Mouse (Mus musculus) midbrain, embryonic 12.5 days (tissue): ENCODE measurements around the gene Alkbh7. TPM values are rescaled to one million over a fixed set of nuclear protein-coding genes. Genes with fewer than 3 reads are reported as not detected.

Experiments used
- ATAC-seq: fragments of 200-750 bp; cut with Nextera tagmentation; 2 replicates; pipeline ENCODE4 v1.8.0; 2017; ENCODE audit warnings: low read depth, moderate TSS enrichment, moderate library complexity; ENCODE audit not compliant: low FRiP score
- H3K27ac ChIP-seq: fragments of 300-500 bp; sonication (generic); replicated peaks from 2 replicates; pipeline ENCODE4 v1.5.1; 2016; ENCODE audit warnings: mild to moderate bottlenecking
- H3K27me3 ChIP-seq: fragments of 300-500 bp; sonication (generic); 2 replicates; pipeline ENCODE4 v1.6.1; 2016; ENCODE audit warnings: mild to moderate bottlenecking
- H3K36me3 ChIP-seq: fragments of 300-500 bp; sonication (generic); 2 replicates; pipeline ENCODE4 v1.6.1; 2016
- H3K4me1 ChIP-seq: fragments of 300-500 bp; sonication (generic); 2 replicates; pipeline ENCODE4 v1.6.1; 2016
- H3K4me2 ChIP-seq: fragments of 300-500 bp; sonication (generic); replicated peaks from 2 replicates; pipeline ENCODE4 v1.6.1; 2016; ENCODE audit warnings: mild to moderate bottlenecking, moderate library complexity
- H3K4me3 ChIP-seq: fragments of 300-500 bp; sonication (generic); 2 replicates; pipeline ENCODE4 v1.5.1; 2016; ENCODE audit warnings: mild to moderate bottlenecking
- H3K9ac ChIP-seq: fragments of 300-500 bp; sonication (generic); replicated peaks from 2 replicates; pipeline ENCODE4 v1.6.1; 2016; ENCODE audit warnings: mild to moderate bottlenecking, moderate library complexity
- H3K9me3 ChIP-seq: fragments of 300-500 bp; sonication (generic); 2 replicates; pipeline ENCODE4 v1.6.1; 2016; ENCODE audit warnings: mild to moderate bottlenecking
- WGBS: fragments of 180-500 bp; shearing (Covaris S2); methylation state at CpG from one replicate; pipeline ENCODE4 v1.1.7; 2016; 5-methylcytosine and 5-hydroxymethylcytosine counted together
- polyA plus RNA-seq: library from polyadenylated mRNA; unstranded; fragments of >200 nt; fragmentation: Nextera tagmentation; extraction: Ambion mirVana; gene quantifications from 2 replicates; pipeline ENCODE4 v1.2.1, GENCODE M21; 2016

Alkbh7 gene
- polyA plus RNA-seq, 1 experiment from 2014 or later = 33.7 TPM

- Histone ChIP-seq H3K4me1 (no peaks in the 10 kb centered on the region), H3K27ac (no peak overlapping the region), H3K27me3 (peaks cover 13% of the 10 kb centered on the region; the same call in 1 of the 2 replicates), H3K36me3 (no peaks in the 10 kb centered on the region), H3K9me3 (no peaks in the 10 kb centered on the region), H3K4me3 (no peak overlapping the region), H3K9ac (no peak overlapping the region), H3K4me2 (no peak overlapping the region)
- WGBS = 69% methylated on average over 14 of the region's 14 CpGs
- ATAC-seq = no peak
Measured at GRCm38 (mm10) chr17:56973956-56974707, 23.0 kb upstream of the Alkbh7 start.

GRCm38 (mm10) chr17:56974708-56975240 is 22.4 kb upstream of the Alkbh7 start:
- H3K27me3 ChIP-seq = peaks cover 8% of the 10 kb centered on the region; the same call in 1 of the 2 replicates
- H3K9me3 ChIP-seq = no peaks in the 10 kb centered on the region
- H3K36me3 ChIP-seq = no peaks in the 10 kb centered on the region
- no peak overlapping the region for H3K9ac ChIP-seq
- ATAC-seq = no peak
- H3K27ac ChIP-seq = no peak overlapping the region
- no peak overlapping the region for H3K4me3 ChIP-seq
- H3K4me2 ChIP-seq = no peak overlapping the region
- no peaks in the 10 kb centered on the region for H3K4me1 ChIP-seq
- 81% methylated on average over 5 of the region's 5 CpGs for WGBS

GRCm38 (mm10) chr17:56975391-56975790 is 21.7 kb upstream of the Alkbh7 start:
- no peak overlapping the region for H3K4me2 ChIP-seq
- no peaks in the 10 kb centered on the region for H3K4me1 ChIP-seq
- H3K27ac ChIP-seq = no peak overlapping the region
- peaks cover 4% of the 10 kb centered on the region; the same call in 1 of the 2 replicates for H3K27me3 ChIP-seq
- H3K9me3 ChIP-seq = no peaks in the 10 kb centered on the region
- 77% methylated on average over 3 of the region's 3 CpGs for WGBS
- no peak overlapping the region for H3K9ac ChIP-seq
- ATAC-seq = no peak
- no peaks in the 10 kb centered on the region for H3K36me3 ChIP-seq
- H3K4me3 ChIP-seq = no peak overlapping the region

GRCm38 (mm10) chr17:56976531-56977390 is 20.4 kb upstream of the Alkbh7 start:
- H3K4me1 ChIP-seq = no peaks in the 10 kb centered on the region
- no peak overlapping the region for H3K27ac ChIP-seq
- H3K27me3 ChIP-seq = no peaks in the 10 kb centered on the region
- no peaks in the 10 kb centered on the region for H3K36me3 ChIP-seq
- ATAC-seq = no peak
- WGBS = 82% methylated on average over 8 of the region's 8 CpGs
- H3K9ac ChIP-seq = no peak overlapping the region
- H3K4me2 ChIP-seq = no peak overlapping the region
- H3K4me3 ChIP-seq = no peak overlapping the region
- no peaks in the 10 kb centered on the region for H3K9me3 ChIP-seq

GRCm38 (mm10) chr17:56979524-56979923 is 17.6 kb upstream of the Alkbh7 start:
- H3K4me1 ChIP-seq = no peaks in the 10 kb centered on the region
- H3K36me3 ChIP-seq = no peaks in the 10 kb centered on the region
- no peak overlapping the region for H3K4me3 ChIP-seq
- no peak overlapping the region for H3K27ac ChIP-seq
- H3K27me3 ChIP-seq = no peaks in the 10 kb centered on the region
- no peaks in the 10 kb centered on the region for H3K9me3 ChIP-seq
- no peak for ATAC-seq
- 43% methylated on average over 5 of the region's 8 CpGs for WGBS
- no peak overlapping the region for H3K9ac ChIP-seq
- H3K4me2 ChIP-seq = no peak overlapping the region

- no peak for ATAC-seq
Measured at GRCm38 (mm10) chr17:56981049-56981448, 16.1 kb upstream of the Alkbh7 start.

GRCm38 (mm10) chr17:56982013-56982412 is 15.1 kb upstream of the Alkbh7 start, which contains the start of gene Acer1:
Gene Acer1 (minus strand): TSS chr17:56982126.
- Histone ChIP-seq H3K9ac (no peak within 1 kb of the TSS), H3K9me3 (no peaks in the 10 kb centered on the region), H3K4me2 (no peak within 1 kb of the TSS), H3K4me3 (no peak within 1 kb of the TSS), H3K27ac (no peak within 1 kb of the TSS), H3K36me3 (no peaks in the 10 kb centered on the region), H3K4me1 (no peaks in the 10 kb centered on the region), H3K27me3 (no peaks in the 10 kb centered on the region)
- 75% methylated on average over 5 of the region's 5 CpGs for WGBS
- ATAC-seq = no peak

More at GRCm38 (mm10) chr17:56981049-56981448, 16.1 kb upstream of the Alkbh7 start:
- Histone ChIP-seq H3K4me2 (no peak overlapping the region), H3K4me1 (no peaks in the 10 kb centered on the region), H3K4me3 (no peak overlapping the region), H3K36me3 (no peaks in the 10 kb centered on the region), H3K9me3 (no peaks in the 10 kb centered on the region), H3K9ac (no peak overlapping the region), H3K27me3 (no peaks in the 10 kb centered on the region), H3K27ac (no peak overlapping the region)
- 80% methylated on average over 7 of the region's 7 CpGs for WGBS

GRCm38 (mm10) chr17:56984886-56985285 is 12.3 kb upstream of the Alkbh7 start:
- H3K27me3 ChIP-seq = no peaks in the 10 kb centered on the region
- H3K4me2 ChIP-seq = no peak overlapping the region
- no peaks in the 10 kb centered on the region for H3K9me3 ChIP-seq
- no peaks in the 10 kb centered on the region for H3K4me1 ChIP-seq
- no peaks in the 10 kb centered on the region for H3K36me3 ChIP-seq
- ATAC-seq = no peak
- 83% methylated on average over 9 of the region's 9 CpGs for WGBS
- H3K9ac ChIP-seq = no peak overlapping the region
- no peak overlapping the region for H3K4me3 ChIP-seq
- H3K27ac ChIP-seq = no peak overlapping the region

- Histone ChIP-seq H3K27ac (no peak overlapping the region), H3K4me3 (no peak overlapping the region), H3K4me2 (no peak overlapping the region), H3K9ac (no peak overlapping the region), H3K27me3 (no peaks in the 10 kb centered on the region), H3K4me1 (peaks cover under 1% of the 10 kb centered on the region; the same call in 1 of the 2 replicates), H3K9me3 (no peaks in the 10 kb centered on the region), H3K36me3 (no peaks in the 10 kb centered on the region)
- WGBS = 84% methylated on average over 3 of the region's 3 CpGs
- ATAC-seq = no peak
Measured at GRCm38 (mm10) chr17:56985656-56986055, 11.5 kb upstream of the Alkbh7 start.

GRCm38 (mm10) chr17:56986105-56986805 is 10.9 kb upstream of the Alkbh7 start:
- 93% methylated on average over 3 of the region's 3 CpGs for WGBS
- ATAC-seq = no peak

GRCm38 (mm10) chr17:56988441-56988840 is 8.7 kb upstream of the Alkbh7 start:
- 94% methylated on average over 7 of the region's 7 CpGs for WGBS
- ATAC-seq = no peak
- Histone ChIP-seq H3K27me3 (no peaks in the 10 kb centered on the region), H3K4me3 (no peak overlapping the region), H3K9ac (no peak overlapping the region), H3K4me2 (no peak overlapping the region), H3K27ac (no peak overlapping the region), H3K4me1 (peaks cover 7% of the 10 kb centered on the region), H3K36me3 (peaks cover 17% of the 10 kb centered on the region), H3K9me3 (no peaks in the 10 kb centered on the region)

More at GRCm38 (mm10) chr17:56986105-56986805, 10.9 kb upstream of the Alkbh7 start:
- Histone ChIP-seq H3K4me1 (peaks cover 6% of the 10 kb centered on the region), H3K9me3 (no peaks in the 10 kb centered on the region), H3K36me3 (no peaks in the 10 kb centered on the region), H3K27me3 (no peaks in the 10 kb centered on the region), H3K4me3 (no peak overlapping the region), H3K27ac (no peak overlapping the region), H3K9ac (no peak overlapping the region), H3K4me2 (no peak overlapping the region)
